Mouse (Mus musculus) kidney, adult 9 months (tissue): ENCODE measurements around the gene Arl6ip5.

Source experiments
- DNase-seq: peaks from one replicate; pipeline ENCODE4 v3.0.0; 2022

The Arl6ip5 gene

DNA sequence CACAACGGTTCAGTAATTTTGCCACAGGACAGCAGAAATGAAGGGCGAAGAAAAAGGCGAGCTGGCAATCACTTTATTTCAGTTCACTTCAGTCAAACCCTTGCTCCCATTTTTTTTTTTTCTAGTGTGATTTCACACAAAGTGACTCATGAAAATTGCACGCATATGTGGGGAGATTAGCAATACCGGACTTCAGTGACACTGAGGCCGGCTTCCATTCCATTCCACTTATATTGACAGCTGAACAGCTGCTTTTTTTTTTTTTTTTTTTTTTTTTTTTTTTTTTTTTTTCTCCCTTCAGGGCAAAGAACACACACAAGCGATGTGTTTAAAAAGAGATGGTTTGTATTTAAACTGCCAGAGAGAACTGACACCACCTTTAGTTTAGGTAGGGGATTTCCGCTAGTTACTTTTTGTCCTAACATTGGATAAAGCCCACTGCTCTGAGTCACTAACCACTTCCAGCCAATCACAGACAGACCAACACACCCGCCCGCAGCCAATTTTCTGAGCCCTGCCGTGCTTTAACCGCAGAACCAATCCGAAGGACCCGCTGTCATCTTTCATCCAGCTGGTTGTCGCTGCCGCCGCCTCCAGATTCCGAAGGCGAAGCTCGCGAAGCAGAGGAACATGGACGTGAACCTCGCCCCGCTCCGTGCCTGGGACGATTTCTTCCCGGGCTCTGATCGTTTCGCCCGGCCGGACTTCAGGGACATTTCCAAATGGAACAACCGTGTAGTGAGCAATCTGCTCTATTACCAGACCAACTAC is at the start of gene Arl6ip5:
Gene Arl6ip5 (plus strand): TSS at position 499 of the 771 bp plus-strand sequence.
- DNase-seq: peak; percentile 93

DNA sequence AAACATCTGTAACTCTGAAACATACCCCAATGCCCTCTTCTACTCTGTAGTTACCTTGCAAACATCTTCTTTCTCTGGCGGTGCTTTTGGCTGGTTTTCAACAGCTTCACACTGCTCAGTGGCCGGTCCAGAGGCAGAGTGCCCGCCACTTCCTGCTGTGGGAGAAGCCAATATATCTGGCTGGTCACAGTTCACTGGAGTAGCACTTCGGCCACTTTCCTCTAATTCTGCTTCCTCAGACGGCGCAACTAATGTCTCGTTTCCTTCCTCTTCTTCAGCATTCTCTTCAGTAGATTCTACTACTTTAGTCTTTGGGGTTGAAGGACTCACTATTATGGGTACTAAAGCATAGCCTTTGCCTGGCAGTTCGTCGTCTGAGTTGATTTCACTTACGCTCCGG is 34.8 kb upstream of the Arl6ip5 start:
- peak; percentile 70 for DNase-seq

DNA sequence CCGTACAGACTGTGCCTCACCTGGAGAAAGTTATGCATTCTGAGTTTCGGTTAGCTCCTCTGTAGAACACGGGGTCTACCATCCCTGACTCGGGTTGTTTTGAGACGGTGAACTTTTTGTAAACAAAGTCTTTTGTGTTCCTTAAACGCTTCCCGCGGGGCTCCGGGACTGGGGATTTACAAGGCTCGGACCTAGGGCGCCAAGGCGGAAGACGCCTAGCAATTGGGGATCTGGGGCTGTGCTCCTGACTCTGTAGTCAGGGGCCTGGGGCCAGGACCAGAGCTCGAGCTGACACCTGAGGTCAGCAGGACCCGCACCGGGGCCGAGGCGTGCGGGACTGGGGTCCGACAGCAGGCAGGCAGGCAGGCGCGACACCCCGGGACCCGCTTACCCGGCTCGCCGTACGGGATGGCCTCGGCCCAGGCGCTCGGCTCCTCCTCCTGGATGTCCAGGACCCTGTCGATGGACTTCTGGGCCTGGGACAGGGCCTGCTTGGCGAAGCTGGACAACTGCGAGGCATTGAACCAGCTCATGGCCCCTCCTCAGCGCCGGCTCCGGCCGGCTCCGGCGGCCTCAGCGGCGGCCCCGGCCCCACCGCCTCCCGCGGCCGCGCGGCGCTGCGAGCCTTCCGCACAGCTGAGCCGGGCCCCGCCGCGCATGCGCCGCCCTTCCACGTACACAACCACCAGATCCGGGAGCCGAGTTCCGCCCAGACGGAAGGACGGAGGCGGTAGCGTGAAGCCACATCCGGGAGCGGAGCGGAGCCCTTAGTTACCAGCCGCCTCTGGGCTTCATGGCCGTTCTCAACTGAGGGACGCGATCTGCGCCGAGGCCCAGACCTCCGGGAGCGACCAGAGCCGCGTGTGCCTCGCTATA is 31.8 kb upstream of the Arl6ip5 start, which contains the start of gene Tmf1:
Gene Tmf1 (minus strand): TSS at position 632 of the 876 bp plus-strand sequence.
- DNase-seq: peak; percentile 97

DNA sequence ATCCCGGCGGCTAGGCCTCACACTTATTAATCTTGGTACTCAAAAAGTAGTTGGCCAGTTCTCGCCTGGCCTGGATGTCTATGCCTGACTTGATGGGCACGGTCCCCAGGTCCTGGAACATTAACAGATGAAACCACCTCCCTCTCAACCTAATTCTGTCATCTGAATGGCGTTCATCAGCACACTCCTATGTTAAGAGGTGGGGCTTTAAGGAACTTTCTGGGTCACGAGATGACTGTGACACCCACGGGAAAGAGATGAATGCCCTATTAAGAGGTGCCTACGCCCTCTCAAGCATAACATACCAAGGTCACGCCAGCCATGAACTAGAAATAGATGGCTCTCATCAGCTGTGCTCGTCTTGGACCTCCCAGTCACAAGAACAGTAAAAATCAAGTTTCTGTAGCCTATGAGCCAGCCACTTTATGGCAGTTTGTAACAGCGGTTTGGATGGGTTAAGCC is 31.1 kb upstream of the Arl6ip5 start:
- no peak for DNase-seq

DNA sequence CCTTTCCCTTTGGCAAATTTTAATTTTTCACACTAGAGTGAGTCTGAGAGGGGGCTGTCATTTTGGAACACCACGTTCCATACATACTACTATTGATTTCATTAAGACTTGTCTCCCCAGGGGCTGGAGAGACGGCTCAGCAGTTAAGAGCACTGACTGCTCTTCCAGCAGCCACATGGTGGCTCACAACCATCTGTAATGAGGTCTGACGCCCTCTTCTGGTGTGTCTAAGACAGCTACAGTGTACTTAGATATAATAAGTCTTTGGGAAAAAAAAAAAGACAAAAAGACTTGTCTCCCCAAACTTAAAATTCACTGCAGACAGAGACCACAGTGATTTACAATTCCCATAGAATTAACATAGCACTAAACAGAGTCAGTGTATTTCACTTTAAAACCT is 10.1 kb upstream of the Arl6ip5 start:
- DNase-seq: no peak

DNA sequence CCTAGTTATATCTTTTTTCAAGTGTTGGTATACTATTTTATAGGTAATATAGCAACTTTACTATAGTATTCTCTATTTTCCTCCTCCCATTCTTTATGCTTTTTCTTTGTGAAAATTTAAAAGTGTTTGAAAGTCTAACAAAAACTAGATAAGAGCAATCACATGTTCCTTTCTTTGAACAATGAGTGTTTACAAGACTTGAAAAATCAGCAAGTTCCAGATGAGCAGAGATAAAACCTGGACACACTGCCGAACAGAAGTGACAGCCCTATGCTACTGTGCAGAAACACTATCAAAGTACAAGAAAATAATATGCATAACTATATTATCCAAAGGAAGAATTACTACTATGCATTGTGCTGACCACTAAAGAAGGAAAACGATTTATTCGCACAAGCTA is 8.0 kb upstream of the Arl6ip5 start:
- DNase-seq: no peak

DNA sequence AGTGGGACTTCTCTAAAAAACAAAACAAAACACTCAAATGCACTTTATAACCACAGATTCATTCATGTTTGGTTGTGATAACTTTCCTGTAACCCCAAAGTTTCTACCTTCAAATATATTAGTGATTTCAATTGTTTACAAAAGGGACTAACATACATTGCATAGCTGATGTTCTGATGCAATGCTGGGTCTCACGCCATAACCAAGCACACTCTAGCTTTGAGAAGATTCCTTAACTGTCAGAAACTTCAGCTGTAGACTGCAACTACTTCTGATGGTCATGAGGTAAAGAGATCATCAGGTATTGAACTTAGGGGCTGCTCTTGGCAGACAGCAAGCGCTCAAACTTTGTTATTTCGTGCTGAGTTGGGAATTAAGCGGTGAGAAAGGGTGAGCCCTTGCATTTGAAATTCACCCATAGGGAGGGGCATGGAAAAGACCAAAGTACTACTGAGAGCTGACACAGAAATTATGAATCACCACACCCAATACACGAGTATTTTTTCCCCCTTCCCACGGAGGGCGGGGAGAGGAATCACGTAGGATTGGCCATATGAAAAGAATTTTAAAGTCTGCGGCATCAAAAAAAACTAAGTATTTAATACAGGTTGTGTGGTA is 6.1 kb upstream of the Arl6ip5 start:
- DNase-seq: no peak

DNA sequence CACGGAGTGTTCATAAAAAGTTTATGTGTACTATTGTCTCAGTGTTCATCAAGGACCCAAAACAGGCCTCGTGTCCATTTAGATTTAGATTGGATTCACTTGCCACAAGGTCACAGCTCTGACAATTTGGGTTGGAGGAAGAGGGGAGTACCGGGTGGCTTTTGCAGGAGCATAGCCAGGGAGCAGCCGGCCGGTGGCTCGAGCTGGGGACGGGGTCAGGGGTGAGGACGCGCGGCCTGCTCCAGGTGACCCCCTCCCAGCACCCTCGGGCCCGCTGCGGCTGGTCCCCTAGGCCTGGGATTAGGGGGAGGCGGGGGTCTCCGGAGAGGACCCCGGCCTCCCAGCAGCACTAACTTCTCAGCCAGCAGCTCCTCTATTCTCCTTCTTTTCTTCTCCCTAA is 5.5 kb upstream of the Arl6ip5 start:
- no peak for DNase-seq

DNA sequence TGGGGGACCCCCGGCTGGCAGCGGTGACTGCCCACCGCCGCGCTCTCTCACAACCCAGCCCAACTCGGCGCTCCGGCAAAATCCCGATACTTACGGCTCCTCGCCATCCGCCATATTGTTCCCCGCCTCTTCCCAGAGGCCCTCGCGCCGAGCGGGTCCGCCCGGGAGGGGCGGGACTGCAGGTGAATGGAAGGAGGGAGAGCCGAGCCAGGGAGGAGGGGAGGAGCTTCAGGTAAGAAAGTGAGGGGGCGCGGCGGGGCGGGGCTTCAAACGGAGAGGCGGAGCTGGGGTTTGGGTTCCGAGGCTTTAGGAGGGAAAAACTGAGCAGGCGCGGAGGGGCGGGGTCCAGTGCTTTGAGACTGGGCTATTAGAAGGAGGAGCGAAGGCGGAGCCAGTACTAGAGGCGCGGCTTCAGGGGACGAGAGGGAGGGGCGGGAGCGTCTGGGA is 5.0 kb upstream of the Arl6ip5 start, which contains the start of gene Uba3:
Gene Uba3 (minus strand): TSS at position 209 of the 447 bp plus-strand sequence.
- peak; percentile 99 for DNase-seq

DNA sequence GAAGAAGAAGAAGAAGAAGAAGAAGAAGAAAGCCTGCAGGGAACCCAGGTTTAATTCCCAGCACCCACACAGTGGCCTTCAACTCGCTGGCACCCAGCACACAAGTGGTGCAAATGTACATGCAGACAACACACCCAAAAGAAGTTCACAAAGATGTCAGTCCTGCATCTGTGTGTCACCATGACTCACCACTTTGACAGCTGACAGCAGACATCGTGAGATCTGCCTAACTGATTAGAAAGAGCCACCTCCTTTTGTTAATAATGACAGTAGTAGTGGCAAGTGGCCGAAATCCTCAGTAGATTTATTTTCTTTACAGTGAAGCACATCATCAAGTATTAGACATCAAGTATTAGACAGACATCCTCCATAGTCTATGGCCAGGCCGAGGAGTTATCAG is 3.4 kb upstream of the Arl6ip5 start:
- DNase-seq: no peak

DNA sequence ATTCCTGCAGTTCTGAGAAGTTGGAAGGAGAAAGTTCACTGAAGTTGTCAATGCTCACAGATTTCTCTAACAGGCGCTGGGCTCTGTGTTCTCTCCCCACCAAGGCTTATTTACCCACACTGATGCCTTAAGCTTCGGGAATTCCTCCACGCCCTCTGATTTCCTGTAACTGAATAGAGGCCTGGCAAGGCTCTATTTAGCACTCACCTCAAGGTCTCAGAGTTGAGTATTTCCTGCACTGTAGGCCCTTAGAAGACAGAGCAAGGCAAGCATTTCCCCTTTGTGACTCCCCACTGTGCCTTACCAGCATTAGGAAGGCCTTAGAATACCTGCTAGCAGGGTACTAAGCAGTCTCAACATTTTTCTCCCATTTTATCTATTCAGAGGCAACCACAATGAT is 2.1 kb upstream of the Arl6ip5 start:
- DNase-seq: no peak

DNA sequence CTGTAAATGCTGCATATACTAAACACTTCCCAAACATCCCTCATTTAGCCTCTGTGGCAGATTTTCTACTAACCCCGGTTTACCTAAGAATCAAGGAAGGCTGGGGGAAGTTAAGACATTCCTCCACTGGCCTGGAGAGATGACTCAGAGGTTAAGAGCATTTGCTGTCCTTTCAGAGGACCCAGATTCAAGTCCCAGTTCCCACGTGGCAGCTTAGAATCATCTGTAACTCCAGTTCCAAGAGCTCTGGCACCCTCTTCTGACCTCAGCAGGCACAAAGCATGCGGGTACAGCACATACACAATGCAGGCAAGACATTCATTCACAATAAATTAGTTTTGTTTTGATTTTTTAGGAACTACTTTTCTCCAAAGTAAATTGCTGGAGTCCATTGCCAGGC is 1.3 kb upstream of the Arl6ip5 start:
- no peak for DNase-seq

DNA sequence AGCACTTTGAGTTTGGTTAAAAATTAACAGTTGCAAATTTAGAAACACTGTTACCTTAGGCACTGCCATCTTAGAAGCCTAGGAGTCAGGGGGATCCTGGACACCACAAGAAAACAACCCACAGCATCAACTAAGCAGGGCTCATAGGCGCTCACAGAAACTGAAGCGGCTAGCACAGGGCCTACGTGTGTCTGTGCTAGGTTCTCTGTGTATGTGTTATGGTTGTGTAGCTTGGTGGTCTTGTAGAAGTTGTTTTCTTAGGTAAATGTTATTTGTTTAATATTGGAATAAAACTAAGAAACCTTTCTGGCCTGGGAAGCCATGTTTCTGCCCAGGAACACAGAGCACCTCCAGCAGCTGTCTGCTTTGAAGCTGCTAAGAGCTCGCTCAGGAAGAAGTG is 738 bp upstream of the Arl6ip5 start:
- DNase-seq: no peak

DNA sequence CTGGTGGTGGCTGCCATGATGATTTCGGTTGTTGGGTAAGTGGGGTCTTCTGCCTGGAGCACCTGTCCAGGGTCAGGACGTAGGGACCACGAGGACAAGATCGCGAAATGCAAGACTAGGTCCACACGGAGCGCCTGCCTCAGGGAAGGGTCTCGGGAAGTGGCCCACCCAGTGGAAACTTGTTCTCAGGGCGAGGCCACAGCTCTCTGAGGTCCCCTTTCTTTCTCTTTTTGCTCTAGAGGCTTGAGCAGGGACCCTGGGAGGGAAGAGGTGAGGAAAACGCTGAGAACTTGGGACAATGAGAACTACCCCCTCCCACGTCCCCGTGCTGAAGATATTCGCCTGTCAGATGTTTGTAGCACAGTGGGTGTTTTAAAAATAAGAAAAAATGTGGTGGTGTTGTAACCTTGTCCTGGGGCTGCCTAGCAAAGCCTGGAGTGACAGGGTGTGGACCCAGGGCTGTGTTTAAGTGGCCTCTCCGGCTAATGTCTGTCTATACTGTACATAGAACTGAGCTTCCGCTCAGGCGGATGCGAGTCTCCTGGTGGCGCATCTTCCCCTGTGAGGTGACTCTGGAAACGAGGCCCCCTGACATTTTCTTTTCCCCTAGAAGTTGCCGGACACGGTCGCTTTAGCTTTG is 593 bp downstream of the Arl6ip5 start:
- no peak for DNase-seq

DNA sequence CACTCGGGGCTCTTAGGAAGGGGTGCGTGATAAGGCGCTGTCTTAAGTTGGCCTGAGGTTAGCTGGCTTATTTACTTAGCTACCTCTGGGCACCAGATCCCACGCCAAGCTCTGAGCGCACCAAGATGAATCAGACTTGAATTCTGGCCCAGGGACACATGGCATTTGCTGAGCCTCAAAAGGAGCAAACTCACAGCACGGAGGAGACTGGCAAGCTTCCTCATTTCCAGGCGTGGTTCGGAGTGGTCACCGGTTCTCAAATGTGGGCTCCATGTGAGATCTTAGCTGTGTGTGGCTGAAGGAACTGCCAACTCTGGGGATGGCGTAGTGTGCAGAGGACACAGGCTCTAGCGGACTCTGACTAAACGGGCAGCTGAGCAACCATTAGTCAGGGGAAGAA is 1.5 kb downstream of the Arl6ip5 start:
- peak; percentile 46 for DNase-seq

DNA sequence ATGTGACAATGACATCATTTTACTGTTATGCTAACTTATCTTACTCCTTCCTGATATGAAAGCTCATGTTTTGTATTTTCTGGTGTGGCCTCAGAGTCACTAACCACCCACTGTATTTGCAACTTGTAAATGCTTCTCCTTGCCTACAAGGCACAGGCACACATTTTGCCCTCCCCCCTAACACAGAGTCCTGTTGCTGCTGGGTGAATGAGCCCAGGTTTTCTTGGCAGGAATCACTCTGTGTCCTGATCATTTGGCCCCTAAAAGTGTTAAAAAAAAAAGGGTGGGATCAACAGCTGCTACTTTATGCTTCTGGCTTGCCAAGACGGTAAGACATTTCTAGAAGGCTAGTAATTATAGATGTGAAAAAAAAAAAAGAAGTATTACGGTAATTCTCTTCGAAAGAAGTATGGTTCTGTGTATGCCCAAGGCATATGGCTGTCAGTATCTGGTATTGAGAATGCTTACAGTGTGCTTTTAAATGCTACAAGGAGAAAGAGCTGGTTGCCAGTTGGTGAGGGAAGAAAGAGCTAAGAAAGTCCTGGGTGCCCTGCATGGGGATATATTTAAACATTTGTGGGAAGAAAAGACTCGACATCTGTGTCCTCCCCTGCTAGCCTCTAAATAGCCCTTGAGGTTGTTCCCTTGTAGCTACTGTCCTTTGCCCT is 5.8 kb downstream of the Arl6ip5 start:
- no peak for DNase-seq

DNA sequence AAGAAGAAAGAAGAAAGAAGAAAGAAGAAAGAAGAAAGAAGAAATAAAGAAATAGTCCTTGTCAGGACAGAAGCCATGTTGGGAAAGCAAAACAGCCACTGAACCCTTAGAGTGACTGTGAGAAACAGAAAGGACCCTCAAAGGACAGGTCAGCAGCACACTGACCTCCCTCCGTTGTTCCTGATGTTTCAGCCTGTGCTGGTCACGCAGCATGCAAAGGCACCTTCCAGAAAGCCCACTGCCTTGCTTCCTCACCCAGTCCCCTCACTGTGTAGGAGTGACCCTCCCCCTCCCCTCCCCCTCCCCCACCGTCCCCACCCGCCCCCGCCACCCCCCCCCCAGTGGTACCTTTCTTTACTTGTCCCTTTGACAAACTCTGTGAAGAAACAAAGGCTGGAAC is 10.2 kb downstream of the Arl6ip5 start:
- no peak for DNase-seq

DNA sequence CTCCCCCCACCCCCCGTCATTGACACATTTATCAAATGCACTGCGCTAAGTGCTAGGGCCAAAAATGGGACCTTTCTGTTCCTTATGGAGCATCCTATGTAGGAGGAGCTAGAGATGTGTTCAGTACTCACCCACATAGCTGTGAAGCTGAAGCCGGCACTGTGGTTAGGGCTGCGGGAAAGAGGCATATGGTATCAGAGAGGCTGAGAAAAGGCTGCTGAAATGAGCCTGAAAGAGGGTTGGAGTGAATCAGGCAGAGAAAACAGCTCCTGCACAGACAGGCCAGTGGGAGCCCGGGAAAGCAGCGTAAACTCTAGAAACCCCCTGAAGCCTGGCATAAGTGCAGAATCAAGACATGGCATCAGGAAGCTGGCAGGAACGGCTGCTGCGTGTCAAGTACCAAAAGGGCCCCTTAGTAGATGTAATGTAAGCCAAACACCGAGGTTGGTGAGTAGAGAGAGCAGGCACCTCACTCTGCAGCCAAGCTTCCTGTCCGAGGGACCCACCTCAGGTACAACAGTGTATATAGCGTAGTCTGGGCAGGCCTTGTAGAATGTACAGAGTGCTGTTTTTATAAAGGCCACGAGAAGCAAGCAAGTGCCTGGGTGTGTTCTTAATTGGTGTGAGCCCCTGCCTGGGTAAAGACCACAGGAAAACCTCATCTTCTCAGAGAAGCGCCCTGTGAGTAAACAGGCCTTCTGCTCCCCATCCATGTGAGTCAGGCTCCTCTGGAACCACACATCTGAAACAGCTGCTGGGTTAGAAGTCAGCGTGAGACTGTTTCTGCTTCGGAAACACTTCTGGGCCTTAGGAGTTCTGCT is 10.9 kb downstream of the Arl6ip5 start:
- DNase-seq: no peak

DNA sequence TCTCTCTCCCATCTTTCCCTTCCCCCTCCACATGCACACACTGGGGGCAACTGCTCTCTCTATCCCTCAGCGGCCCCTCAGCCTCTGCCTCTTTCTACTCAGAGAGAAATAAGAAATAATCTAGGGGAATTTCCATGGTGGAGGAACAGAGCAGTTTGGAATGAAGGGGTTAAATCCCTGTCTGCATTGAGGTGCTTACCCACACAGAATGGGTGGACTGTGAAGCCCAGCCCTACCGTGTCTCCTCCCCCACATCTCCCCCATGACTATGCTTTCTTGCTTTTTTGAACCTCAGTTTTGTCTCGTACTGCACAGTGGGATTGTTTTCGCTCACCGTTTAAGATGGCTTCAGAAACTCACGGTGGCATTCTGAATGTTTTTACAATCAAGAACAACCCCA is 11.8 kb downstream of the Arl6ip5 start:
- DNase-seq: no peak

DNA sequence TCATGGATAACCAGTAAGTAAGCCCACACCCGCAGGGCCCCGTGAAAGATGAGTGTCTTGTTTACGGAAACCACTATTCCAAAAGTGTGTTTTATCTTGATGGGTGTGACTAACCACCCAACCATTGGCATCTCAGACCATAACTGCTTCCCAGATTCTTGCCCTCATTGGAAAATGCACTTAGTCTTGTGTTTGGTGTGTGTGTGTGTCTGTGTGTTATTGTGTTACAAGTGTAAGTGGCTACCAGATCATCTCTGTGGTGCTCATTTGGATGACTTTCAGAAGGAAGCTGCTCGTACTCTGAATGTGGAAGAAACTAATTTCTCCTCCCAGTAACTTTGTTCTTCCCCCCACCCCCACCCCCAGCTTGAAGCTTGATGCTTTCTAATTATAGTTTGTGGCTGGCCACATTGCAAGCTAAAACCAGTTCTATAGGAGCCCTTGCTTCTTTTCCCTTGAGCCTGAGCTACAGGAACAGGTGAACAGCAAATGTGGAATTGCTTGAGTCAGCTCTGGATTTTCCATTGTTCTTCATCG is 12.5 kb downstream of the Arl6ip5 start:
- DNase-seq: no peak

DNA sequence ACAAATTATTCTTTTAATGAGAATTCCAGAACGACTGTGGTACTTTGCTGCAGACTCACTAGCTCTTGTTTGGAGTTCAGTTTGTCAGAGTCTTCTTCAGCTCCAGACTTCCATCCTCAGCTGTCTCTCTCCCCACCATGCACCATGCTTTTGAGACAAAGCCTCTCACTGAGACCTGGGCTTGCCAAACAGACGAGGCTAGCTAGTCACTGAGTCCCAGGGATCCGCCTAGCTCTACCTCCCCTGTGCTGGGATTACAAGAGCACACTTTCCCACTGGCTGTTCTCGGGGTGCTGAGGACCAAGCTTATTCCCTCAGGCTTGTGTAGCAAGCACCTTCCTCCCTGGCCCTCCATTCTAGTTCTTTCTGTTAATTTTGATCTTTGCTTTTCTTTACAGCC is 13.1 kb downstream of the Arl6ip5 start:
- no peak for DNase-seq
